In the genomic region with DNA sequence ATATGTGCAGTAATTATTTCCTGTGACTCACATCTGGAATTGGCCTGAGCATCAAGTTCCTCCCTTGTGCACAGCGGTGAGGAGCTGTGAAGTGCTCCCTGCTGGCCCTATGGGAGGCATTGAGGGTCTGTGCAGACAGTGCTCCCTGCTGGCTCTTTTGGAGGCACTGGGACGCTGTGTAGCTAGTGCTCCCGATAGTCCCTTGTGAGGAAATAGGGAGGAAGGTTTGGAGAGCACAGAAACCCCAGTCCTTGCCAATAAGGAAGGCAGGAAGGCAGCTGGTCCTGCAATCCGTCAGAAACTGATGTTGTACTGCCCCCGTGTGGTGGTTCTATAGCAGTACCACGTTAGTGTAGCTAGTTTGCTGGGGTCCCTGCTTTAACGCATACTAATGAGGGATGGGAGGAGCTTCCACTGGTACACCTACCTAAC, we compare ENCODE assay signal across 7 mouse cellular contexts. TPM values are rescaled to one million over a fixed set of nuclear protein-coding genes. Genes with fewer than 3 reads are reported as not detected.
A peak's percentile ranks its signal among the peaks of the same experiment; 100 is the strongest.
DNase-seq lines count a peak whose midpoint lies in the region; ATAC-seq lines count a peak whose summit lies in the region.

No protein-coding gene starts in this region.

- H3K27ac ChIP-seq in intestine, embryonic 15.5 days = no peak overlapping the region
- H3K27ac ChIP-seq in midbrain, embryonic 12.5 days (replicated peaks) = no peak overlapping the region

- H3K4me2 ChIP-seq in intestine, embryonic 15.5 days (replicated peaks) = no peak overlapping the region
- H3K4me2 ChIP-seq in midbrain, embryonic 12.5 days (replicated peaks) = no peak overlapping the region

- H3K9ac ChIP-seq in intestine, embryonic 15.5 days = no peak overlapping the region
- H3K9ac ChIP-seq in midbrain, embryonic 12.5 days (replicated peaks) = no peak overlapping the region

- H3K36me3 ChIP-seq in intestine, embryonic 15.5 days = no peaks in the 10 kb centered on the region
- H3K36me3 ChIP-seq in midbrain, embryonic 12.5 days = no peaks in the 10 kb centered on the region

- no peaks in the 10 kb centered on the region for H3K27me3 ChIP-seq in intestine, embryonic 15.5 days (replicated peaks)
- H3K27me3 ChIP-seq in midbrain, embryonic 12.5 days = no peaks in the 10 kb centered on the region; the same call in 1 of the 2 replicates

- intact Hi-C loops in left cerebral cortex, postnatal 4 days (cut with DNase I) = loop anchor here (5.0 to 10.0 kb wide), 4 partner anchors 229 to 1014 kb away; partner anchors contain the start of gene Mpp6

- ATAC-seq in intestine, embryonic 15.5 days = peak; percentile 61
- ATAC-seq in midbrain, embryonic 12.5 days (ENCODE audit: low FRiP score, low read depth) = peak; percentile 73

- peak; percentile 77 to 91 for DNase-seq in adrenal gland, adult (ENCODE audit: inconsistent age in 2 of 2, low spot score in 1 of 2)
- DNase-seq in embryo, embryonic 10.5 days (ENCODE audit: low spot score) = peak; percentile 91
- peak; percentile 56 for DNase-seq in gastrocnemius, postnatal 25 days
- peak; percentile 87 for DNase-seq in left cerebral cortex, postnatal 4 days
- DNase-seq in skeletal muscle tissue, adult 2 months (ENCODE audit: low read depth, low spot score) = peak; percentile 82

- WGBS in intestine, embryonic 15.5 days = 10% methylated on average over 7 of the region's 7 CpGs
- 8% methylated on average over 7 of the region's 7 CpGs for WGBS in midbrain, embryonic 12.5 days

- no peaks in the 10 kb centered on the region for H3K9me3 ChIP-seq in intestine, embryonic 15.5 days
- H3K9me3 ChIP-seq in midbrain, embryonic 12.5 days = no peaks in the 10 kb centered on the region

- H3K4me1 ChIP-seq in intestine, embryonic 15.5 days (replicated peaks) = no peaks in the 10 kb centered on the region
- H3K4me1 ChIP-seq in midbrain, embryonic 12.5 days = no peaks in the 10 kb centered on the region

- H3K4me3 ChIP-seq in intestine, embryonic 15.5 days (replicated peaks) = no peak overlapping the region
- H3K4me3 ChIP-seq in midbrain, embryonic 12.5 days = no peak overlapping the region

RNA-seq across cellular contexts. Expression of gene Cycs, which starts 29.9 kb away (rescaled TPM):
- 100 to 1,000 TPM; 110 TPM for total RNA-seq in gastrocnemius, postnatal 25 days (2021)
- polyA plus RNA-seq in intestine, embryonic 15.5 days (2015; fragmentation: Nextera tagmentation; extraction: Ambion mirVana) = 88.6 and 94.9 TPM in 2 replicates
- 10 to 100 TPM; 32.3 to 35.4 TPM for total RNA-seq in left cerebral cortex, postnatal 4 days (2021)
- 67.5 and 70.3 TPM in 2 replicates for polyA plus RNA-seq in midbrain, embryonic 12.5 days (2016; fragmentation: Nextera tagmentation; extraction: Ambion mirVana)

RNA-seq across cellular contexts. Expression of gene 4921507P07Rik, which starts 60.0 kb away (rescaled TPM):
- total RNA-seq in gastrocnemius, postnatal 25 days (2021) = under 1 TPM; 0.24 to 0.28 TPM
- 0.72 and 0.77 TPM in 2 replicates for polyA plus RNA-seq in intestine, embryonic 15.5 days (2015; fragmentation: Nextera tagmentation; extraction: Ambion mirVana)
- 1 to 10 TPM; 1.4 TPM for total RNA-seq in left cerebral cortex, postnatal 4 days (2021)
- 1.4 and 1.6 TPM in 2 replicates for polyA plus RNA-seq in midbrain, embryonic 12.5 days (2016; fragmentation: Nextera tagmentation; extraction: Ambion mirVana)
